Mouse (Mus musculus): ENCODE measurements around the gene Stk39. TPM values are rescaled to one million over a fixed set of nuclear protein-coding genes. Genes with fewer than 3 reads are reported as not detected.

The Stk39 gene
- polyA plus RNA-seq, 1 experiment from 2014 or later = 77.2 TPM

GRCm38 (mm10) chr2:68470891-68471758, 943 bp downstream of the Stk39 start:
- Histone ChIP-seq H3K4me2 (peak overlapping the region; percentile 74), H3K4me1 (replicated peaks) (peaks cover 35% of the 10 kb centered on the region), H3K4me3 (peak overlapping the region; percentile 98), H3K27me3 (replicated peaks) (no peaks in the 10 kb centered on the region), H3K9ac (peak overlapping the region; percentile 99), H3K9me3 (replicated peaks) (no peaks in the 10 kb centered on the region), H3K27ac (ENCODE audit: poor library complexity, severe bottlenecking) (peak overlapping the region; percentile 98), H3K36me3 (no peaks in the 10 kb centered on the region)
- under 1% methylated on average over 70 of the region's 87 CpGs for WGBS
- peak; percentile 57 for ATAC-seq (ENCODE audit: insufficient number of reproducible peaks, low FRiP score)

GRCm38 (mm10) chr2:68469491-68469890, 2.6 kb downstream of the Stk39 start:
- Histone ChIP-seq H3K36me3 (0 out of 2 replicates have a peak, but pooled peaks cover under 1% of the 10 kb centered on the region), H3K9ac (peak overlapping the region; percentile 60), H3K4me2 (peak overlapping the region; percentile 63), H3K4me3 (peak overlapping the region; percentile 18), H3K27ac (ENCODE audit: poor library complexity, severe bottlenecking) (peak overlapping the region; percentile 55), H3K9me3 (replicated peaks) (no peaks in the 10 kb centered on the region), H3K4me1 (replicated peaks) (peaks cover 48% of the 10 kb centered on the region), H3K27me3 (replicated peaks) (no peaks in the 10 kb centered on the region)
- no peak for ATAC-seq (ENCODE audit: insufficient number of reproducible peaks, low FRiP score)
- 64% methylated on average over 3 of the region's 3 CpGs for WGBS

- Histone ChIP-seq H3K4me2 (peak overlapping the region; percentile 15; the same call in 1 of the 2 replicates), H3K9me3 (replicated peaks) (no peaks in the 10 kb centered on the region), H3K4me3 (no peak overlapping the region), H3K27me3 (replicated peaks) (no peaks in the 10 kb centered on the region), H3K9ac (no peak overlapping the region), H3K27ac (ENCODE audit: poor library complexity, severe bottlenecking) (no peak overlapping the region), H3K36me3 (peaks cover 3% of the 10 kb centered on the region; the same call in 1 of the 2 replicates), H3K4me1 (replicated peaks) (peaks cover 56% of the 10 kb centered on the region)
- no peak for ATAC-seq (ENCODE audit: insufficient number of reproducible peaks, low FRiP score)
- WGBS = 36% methylated on average over 7 of the region's 7 CpGs
Measured at GRCm38 (mm10) chr2:68468698-68469097, 3.4 kb downstream of the Stk39 start.

- 79% methylated on average over 14 of the region's 14 CpGs for WGBS
- H3K36me3 ChIP-seq = peaks cover 3% of the 10 kb centered on the region; the same call in 1 of the 2 replicates
- H3K4me2 ChIP-seq = peak overlapping the region; percentile 15; the same call in 1 of the 2 replicates
- peak overlapping the region; percentile 61 for H3K9ac ChIP-seq
- ATAC-seq (ENCODE audit: insufficient number of reproducible peaks, low FRiP score) = no peak
- H3K27ac ChIP-seq (ENCODE audit: poor library complexity, severe bottlenecking) = no peak overlapping the region
- H3K9me3 ChIP-seq (replicated peaks) = no peaks in the 10 kb centered on the region
- no peaks in the 10 kb centered on the region for H3K27me3 ChIP-seq (replicated peaks)
- H3K4me1 ChIP-seq (replicated peaks) = peaks cover 61% of the 10 kb centered on the region
- no peak overlapping the region for H3K4me3 ChIP-seq
Measured at GRCm38 (mm10) chr2:68468259-68468658, 3.8 kb downstream of the Stk39 start.

GRCm38 (mm10) chr2:68467085-68467978, 4.7 kb downstream of the Stk39 start:
- H3K4me3 ChIP-seq = no peak overlapping the region
- H3K27me3 ChIP-seq (replicated peaks) = no peaks in the 10 kb centered on the region
- no peak for ATAC-seq (ENCODE audit: insufficient number of reproducible peaks, low FRiP score)
- peak overlapping the region; percentile 50 for H3K4me2 ChIP-seq
- peak overlapping the region; percentile 61 for H3K9ac ChIP-seq
- WGBS = 41% methylated on average over 9 of the region's 9 CpGs
- peak overlapping the region; percentile 91 for H3K27ac ChIP-seq (ENCODE audit: poor library complexity, severe bottlenecking)
- H3K9me3 ChIP-seq (replicated peaks) = no peaks in the 10 kb centered on the region
- peaks cover 61% of the 10 kb centered on the region for H3K4me1 ChIP-seq (replicated peaks)
- peaks cover 8% of the 10 kb centered on the region; the same call in 1 of the 2 replicates for H3K36me3 ChIP-seq

- Histone ChIP-seq H3K36me3 (peaks cover 17% of the 10 kb centered on the region), H3K27me3 (replicated peaks) (no peaks in the 10 kb centered on the region), H3K9ac (peak overlapping the region; percentile 20; the same call in 1 of the 2 replicates), H3K27ac (ENCODE audit: poor library complexity, severe bottlenecking) (peak overlapping the region; percentile 91), H3K4me3 (no peak overlapping the region), H3K4me1 (replicated peaks) (peaks cover 61% of the 10 kb centered on the region), H3K9me3 (replicated peaks) (no peaks in the 10 kb centered on the region), H3K4me2 (peak overlapping the region; percentile 50)
- WGBS = 13% methylated on average over 17 of the region's 19 CpGs
- ATAC-seq (ENCODE audit: insufficient number of reproducible peaks, low FRiP score) = peak; percentile 26; the same call in 1 of the 2 replicates
Measured at GRCm38 (mm10) chr2:68466124-68467070, 5.7 kb downstream of the Stk39 start.

- Histone ChIP-seq H3K27ac (ENCODE audit: poor library complexity, severe bottlenecking) (peak overlapping the region; percentile 91), H3K27me3 (replicated peaks) (no peaks in the 10 kb centered on the region), H3K9me3 (replicated peaks) (no peaks in the 10 kb centered on the region), H3K36me3 (peaks cover 25% of the 10 kb centered on the region), H3K4me1 (replicated peaks) (peaks cover 61% of the 10 kb centered on the region), H3K4me3 (no peak overlapping the region), H3K9ac (peak overlapping the region; percentile 55; the same call in 1 of the 2 replicates), H3K4me2 (peak overlapping the region; percentile 50)
- WGBS = 37% methylated on average over 19 of the region's 19 CpGs
- ATAC-seq (ENCODE audit: insufficient number of reproducible peaks, low FRiP score) = no peak
Measured at GRCm38 (mm10) chr2:68465266-68466123, 6.6 kb downstream of the Stk39 start.

- no peak overlapping the region for H3K4me3 ChIP-seq
- 92% methylated on average over 4 of the region's 4 CpGs for WGBS
- peaks cover 29% of the 10 kb centered on the region for H3K36me3 ChIP-seq
- H3K4me1 ChIP-seq (replicated peaks) = peaks cover 56% of the 10 kb centered on the region
- H3K9ac ChIP-seq = no peak overlapping the region; the same call in 1 of the 2 replicates
- no peaks in the 10 kb centered on the region for H3K9me3 ChIP-seq (replicated peaks)
- H3K27me3 ChIP-seq (replicated peaks) = no peaks in the 10 kb centered on the region
- no peak overlapping the region for H3K4me2 ChIP-seq
- H3K27ac ChIP-seq (ENCODE audit: poor library complexity, severe bottlenecking) = no peak overlapping the region; the same call in 1 of the 2 replicates
- no peak for ATAC-seq (ENCODE audit: insufficient number of reproducible peaks, low FRiP score)
Measured at GRCm38 (mm10) chr2:68464456-68464855, 7.6 kb downstream of the Stk39 start.

- peaks cover 52% of the 10 kb centered on the region for H3K4me1 ChIP-seq (replicated peaks)
- H3K27ac ChIP-seq (ENCODE audit: poor library complexity, severe bottlenecking) = no peak overlapping the region
Measured at GRCm38 (mm10) chr2:68463801-68464200, 8.3 kb downstream of the Stk39 start.

More at GRCm38 (mm10) chr2:68463801-68464200, 8.3 kb downstream of the Stk39 start:
- Histone ChIP-seq H3K9ac (no peak overlapping the region), H3K9me3 (replicated peaks) (no peaks in the 10 kb centered on the region; the same call in 1 of the 2 replicates), H3K27me3 (replicated peaks) (no peaks in the 10 kb centered on the region), H3K36me3 (peaks cover 34% of the 10 kb centered on the region), H3K4me2 (no peak overlapping the region), H3K4me3 (no peak overlapping the region)
- WGBS = 74% methylated on average over 4 of the region's 4 CpGs
- ATAC-seq (ENCODE audit: insufficient number of reproducible peaks, low FRiP score) = no peak

All from heart, embryonic 12.5 days (tissue).